Mouse (Mus musculus) testis, postnatal 14 days (tissue): Measurements from ENCODE around the gene Kncn.

ENCODE experiments used
- DNase-seq: peaks from one replicate; pipeline ENCODE4 v3.0.0; 2021; ENCODE audit warnings: low spot score

The Kncn gene

GRCm38 (mm10) chr4:115937061-115937976 lies 53.1 kb downstream of the Kncn start:
- DNase-seq, result no peak

GRCm38 (mm10) chr4:115938276-115939160 lies 54.3 kb downstream of the Kncn start:
- DNase-seq, result no peak
